Mouse (Mus musculus) liver, embryonic 14.5 days (tissue): ENCODE measurements at regions not wholly inside any gene's neighbourhood (a gene's known extent, or its start where the extent isn't known, plus 50 kb on each side); places are given as distances from the start of the nearest gene placed in this dataset.

Experiments used
- CTCF ChIP-seq: IDR thresholded peaks from 2 replicates; pipeline ENCODE4 v1.5.1; 2016; ENCODE audit warnings: antibody characterized with exemption, low read depth, control low read depth
- EP300 ChIP-seq: IDR thresholded peaks from 2 replicates; pipeline ENCODE4 v1.6.1; 2016; ENCODE audit warnings: antibody characterized with exemption, low read depth

DNA sequence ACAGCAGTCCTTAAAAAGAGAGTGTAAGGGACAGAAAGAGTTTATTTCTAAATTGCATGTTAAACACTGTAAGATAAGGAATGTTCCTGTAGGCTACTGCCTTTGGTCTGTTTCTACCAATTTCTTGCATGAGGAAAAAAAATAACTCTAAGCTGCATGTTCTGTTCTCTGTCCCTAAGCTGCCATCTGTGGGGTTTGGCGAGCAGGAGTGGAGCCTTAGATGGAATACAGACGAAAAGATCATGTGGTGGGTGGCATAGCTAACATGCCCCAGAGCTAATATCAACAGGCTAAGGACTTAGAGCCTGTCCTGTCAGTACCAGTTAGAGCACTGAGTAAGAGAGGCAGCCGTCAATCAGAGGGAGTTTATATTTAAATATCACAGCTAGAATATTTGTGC, 590.1 kb downstream of the Zfp706 start:
- TF ChIP-seq CTCF: no peak
- TF ChIP-seq EP300: no peak
